Mouse (Mus musculus) midbrain, embryonic 14.5 days (tissue): ENCODE data around the gene Rnf144b. TPM values are rescaled to one million over a fixed set of nuclear protein-coding genes. Genes with fewer than 3 reads are reported as not detected.

Experiments
- ATAC-seq: fragments of 200-750 bp; cut with Nextera tagmentation; 2 replicates; pipeline ENCODE4 v1.8.0; 2017; ENCODE audit warnings: moderate number of reproducible peaks, moderate library complexity; ENCODE audit not compliant: low FRiP score, low TSS enrichment
- DNase-seq: peaks from one replicate; pipeline ENCODE4 v3.0.0-alpha.2; 2015
- H3K27ac ChIP-seq: fragments of 300-500 bp; sonication (generic); replicated peaks from 2 replicates; pipeline ENCODE4 v1.5.1; 2014; ENCODE audit warnings: mild to moderate bottlenecking, low read depth, low read length, moderate library complexity
- H3K27me3 ChIP-seq: fragments of 300-500 bp; sonication (generic); 2 replicates; pipeline ENCODE4 v1.6.1; 2014; ENCODE audit warnings: low read length, control low read depth, mixed read lengths; ENCODE audit not compliant: control insufficient read depth, insufficient read depth
- H3K36me3 ChIP-seq: fragments of 300-500 bp; sonication (generic); 2 replicates; pipeline ENCODE4 v1.6.1; 2014; ENCODE audit warnings: low read length, control low read depth; ENCODE audit not compliant: control insufficient read depth, insufficient read depth
- H3K4me1 ChIP-seq: fragments of 300-500 bp; sonication (generic); 2 replicates; pipeline ENCODE4 v1.6.1; 2014; ENCODE audit warnings: mild to moderate bottlenecking, antibody characterized with exemption, low read length, control low read depth; ENCODE audit not compliant: control insufficient read depth, insufficient read depth
- H3K4me2 ChIP-seq: fragments of 300-500 bp; sonication (generic); 2 replicates; pipeline ENCODE4 v1.6.1; 2014; ENCODE audit warnings: mild to moderate bottlenecking, low read length, moderate library complexity
- H3K4me3 ChIP-seq: fragments of 300-500 bp; sonication (generic); replicated peaks from 2 replicates; pipeline ENCODE4 v1.5.1; 2014; ENCODE audit warnings: low read depth, low read length
- H3K9ac ChIP-seq: fragments of 300-500 bp; sonication (generic); replicated peaks from 2 replicates; pipeline ENCODE4 v1.6.1; 2014; ENCODE audit warnings: mild to moderate bottlenecking, low read length, moderate library complexity
- H3K9me3 ChIP-seq: fragments of 300-500 bp; sonication (generic); 2 replicates; pipeline ENCODE4 v1.6.1; 2016; ENCODE audit warnings: low read length, control low read depth, mixed read lengths; ENCODE audit not compliant: control insufficient read depth
- WGBS: fragments of 180-500 bp; shearing (Covaris S2); extraction: QIAGEN DNeasy Blood & Tissue Kit; methylation state at CpG from one replicate; pipeline ENCODE4 v1.1.7; 2014; 5-methylcytosine and 5-hydroxymethylcytosine counted together
- polyA plus RNA-seq: library from polyadenylated mRNA; unstranded; fragments of >200 nt; fragmentation: Nextera tagmentation; extraction: Ambion mirVana; gene quantifications from 2 replicates; pipeline ENCODE4 v1.2.1, GENCODE M21; 2014

Gene Rnf144b
- polyA plus RNA-seq, 1 experiment from 2014 or later: 1.1 TPM

DNA sequence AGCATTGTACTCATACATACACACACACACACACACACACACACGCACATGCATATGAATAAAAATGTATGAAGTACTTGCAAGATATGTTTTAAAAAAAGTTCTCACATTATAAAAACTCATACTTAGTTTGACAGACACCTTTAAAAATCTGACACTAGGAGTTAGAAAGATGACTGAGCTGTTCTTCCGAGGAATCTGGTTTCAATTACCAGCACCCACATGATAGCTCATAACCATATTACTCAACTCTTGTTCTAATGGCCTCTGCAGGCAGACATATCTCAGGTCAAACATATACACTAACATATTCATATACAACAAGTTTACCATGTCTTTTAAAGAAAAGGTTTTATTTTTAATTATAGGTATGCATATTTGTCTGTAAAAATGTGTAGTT lies 25.9 kb upstream of the Rnf144b start:
- Histone ChIP-seq H3K27ac (no peak overlapping the region), H3K4me1 (no peaks in the 10 kb centered on the region), H3K36me3 (peaks cover 60% of the 10 kb centered on the region), H3K4me2 (no peak overlapping the region), H3K9me3 (no peaks in the 10 kb centered on the region), H3K4me3 (no peak overlapping the region), H3K27me3 (no peaks in the 10 kb centered on the region), H3K9ac (no peak overlapping the region)
- DNase-seq (no peak), ATAC-seq (no peak)
- WGBS: 90% methylated on average over 2 of the region's 2 CpGs

GRCm38 (mm10) chr13:47099265-47099664 lies 23.2 kb upstream of the Rnf144b start:
- H3K36me3 ChIP-seq: peaks cover 46% of the 10 kb centered on the region
- ATAC-seq: no peak
- H3K27me3 ChIP-seq: no peaks in the 10 kb centered on the region
- H3K4me2 ChIP-seq: no peak overlapping the region
- no peak overlapping the region for H3K27ac ChIP-seq
- H3K9ac ChIP-seq: no peak overlapping the region
- peaks cover 14% of the 10 kb centered on the region for H3K4me1 ChIP-seq
- 88% methylated on average over 7 of the region's 7 CpGs for WGBS
- DNase-seq: no peak
- no peaks in the 10 kb centered on the region for H3K9me3 ChIP-seq
- H3K4me3 ChIP-seq: no peak overlapping the region

DNA sequence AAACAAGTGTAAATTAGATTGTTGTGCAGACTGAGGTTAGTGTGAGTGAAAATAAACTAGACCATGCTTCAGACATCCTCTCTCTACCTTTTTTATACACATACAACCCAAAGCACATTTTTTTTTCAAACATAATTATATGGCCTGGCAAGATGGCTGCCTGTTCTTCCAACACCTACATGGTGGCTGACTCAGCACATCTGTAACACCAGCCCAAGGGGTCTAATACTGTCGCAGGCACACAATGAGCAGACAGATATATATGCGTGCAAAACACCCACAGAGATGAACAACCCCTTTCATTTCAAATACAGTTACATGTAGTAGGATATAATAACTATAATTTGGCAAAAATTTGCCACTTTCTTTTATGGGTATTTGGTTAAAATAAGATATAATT lies 21.9 kb upstream of the Rnf144b start:
- DNase-seq: no peak
- Histone ChIP-seq H3K36me3 (peaks cover 33% of the 10 kb centered on the region), H3K9me3 (no peaks in the 10 kb centered on the region), H3K4me1 (peaks cover 22% of the 10 kb centered on the region), H3K9ac (no peak overlapping the region), H3K27me3 (no peaks in the 10 kb centered on the region), H3K4me2 (no peak overlapping the region), H3K4me3 (no peak overlapping the region), H3K27ac (no peak overlapping the region)
- 82% methylated on average over 2 of the region's 2 CpGs for WGBS
- ATAC-seq: no peak

DNA sequence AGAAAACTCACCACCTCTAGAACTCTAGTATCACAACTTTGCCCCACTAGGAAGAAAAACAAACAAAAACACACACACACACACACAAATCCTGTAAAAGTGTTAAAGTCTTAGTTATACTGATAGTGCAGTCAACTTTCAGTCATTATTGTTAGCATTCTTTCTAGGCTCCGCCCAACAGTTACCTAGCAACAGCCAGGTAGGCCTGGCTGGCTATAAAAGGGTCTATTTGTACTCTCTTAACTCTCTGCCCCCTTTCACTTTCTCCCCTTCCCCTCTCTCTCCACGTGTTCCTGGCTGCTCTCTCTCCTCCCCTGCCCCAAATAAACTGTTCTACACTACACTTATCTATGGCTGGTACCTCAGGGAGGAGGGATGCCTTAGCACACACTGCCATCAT lies 18.3 kb upstream of the Rnf144b start:
- 17% methylated on average over 2 of the region's 2 CpGs for WGBS
- Histone ChIP-seq H3K9ac (peak overlapping the region; percentile 32; the same call in 1 of the 2 replicates), H3K4me3 (peak overlapping the region; percentile 71), H3K36me3 (peaks cover 16% of the 10 kb centered on the region), H3K9me3 (no peaks in the 10 kb centered on the region), H3K4me2 (peak overlapping the region; percentile 88), H3K4me1 (peaks cover 22% of the 10 kb centered on the region), H3K27ac (no peak overlapping the region), H3K27me3 (no peaks in the 10 kb centered on the region)
- DNase-seq (no peak), ATAC-seq (no peak)

DNA sequence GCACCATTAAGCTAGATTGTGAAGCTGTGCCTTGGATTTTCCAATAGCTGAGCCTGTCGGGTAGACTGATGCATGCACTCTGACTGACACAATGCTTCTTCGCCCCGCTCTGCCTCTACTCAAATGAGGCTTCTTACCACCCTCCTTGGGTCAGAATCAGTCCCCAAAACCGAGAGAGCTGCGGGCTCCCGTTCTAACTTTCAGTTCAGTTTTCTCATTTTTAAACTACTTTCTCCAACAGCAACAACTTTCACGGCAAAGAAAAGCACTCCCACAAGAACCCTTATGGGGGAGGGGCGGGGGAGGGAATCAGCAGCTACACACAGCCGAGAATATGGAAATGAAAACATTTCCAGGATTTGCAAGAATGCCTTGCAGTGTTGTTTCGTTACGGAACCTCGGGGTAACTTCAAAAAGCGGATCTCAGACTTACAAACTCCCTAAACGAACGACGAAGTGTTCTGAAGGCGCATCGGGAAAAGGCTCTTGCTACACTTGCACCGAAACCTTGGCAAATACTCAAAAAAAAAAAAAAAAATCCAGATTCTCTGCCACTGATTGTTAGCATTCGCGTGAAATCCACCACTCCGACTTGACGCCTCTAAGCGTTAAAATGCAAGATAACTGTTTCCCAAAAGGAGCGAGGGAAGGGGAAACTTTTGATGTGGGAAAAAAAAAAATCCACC lies 17.5 kb upstream of the Rnf144b start:
- WGBS: under 1% methylated on average over 25 of the region's 25 CpGs
- Histone ChIP-seq H3K9me3 (no peaks in the 10 kb centered on the region), H3K4me2 (peak overlapping the region; percentile 88), H3K27me3 (no peaks in the 10 kb centered on the region), H3K4me3 (peak overlapping the region; percentile 71), H3K27ac (peak overlapping the region; percentile 98; the same call in 1 of the 2 replicates), H3K9ac (peak overlapping the region; percentile 80), H3K36me3 (peaks cover 10% of the 10 kb centered on the region; the same call in 1 of the 2 replicates), H3K4me1 (peaks cover 22% of the 10 kb centered on the region)
- peak; percentile 68 for DNase-seq
- no peak for ATAC-seq

DNA sequence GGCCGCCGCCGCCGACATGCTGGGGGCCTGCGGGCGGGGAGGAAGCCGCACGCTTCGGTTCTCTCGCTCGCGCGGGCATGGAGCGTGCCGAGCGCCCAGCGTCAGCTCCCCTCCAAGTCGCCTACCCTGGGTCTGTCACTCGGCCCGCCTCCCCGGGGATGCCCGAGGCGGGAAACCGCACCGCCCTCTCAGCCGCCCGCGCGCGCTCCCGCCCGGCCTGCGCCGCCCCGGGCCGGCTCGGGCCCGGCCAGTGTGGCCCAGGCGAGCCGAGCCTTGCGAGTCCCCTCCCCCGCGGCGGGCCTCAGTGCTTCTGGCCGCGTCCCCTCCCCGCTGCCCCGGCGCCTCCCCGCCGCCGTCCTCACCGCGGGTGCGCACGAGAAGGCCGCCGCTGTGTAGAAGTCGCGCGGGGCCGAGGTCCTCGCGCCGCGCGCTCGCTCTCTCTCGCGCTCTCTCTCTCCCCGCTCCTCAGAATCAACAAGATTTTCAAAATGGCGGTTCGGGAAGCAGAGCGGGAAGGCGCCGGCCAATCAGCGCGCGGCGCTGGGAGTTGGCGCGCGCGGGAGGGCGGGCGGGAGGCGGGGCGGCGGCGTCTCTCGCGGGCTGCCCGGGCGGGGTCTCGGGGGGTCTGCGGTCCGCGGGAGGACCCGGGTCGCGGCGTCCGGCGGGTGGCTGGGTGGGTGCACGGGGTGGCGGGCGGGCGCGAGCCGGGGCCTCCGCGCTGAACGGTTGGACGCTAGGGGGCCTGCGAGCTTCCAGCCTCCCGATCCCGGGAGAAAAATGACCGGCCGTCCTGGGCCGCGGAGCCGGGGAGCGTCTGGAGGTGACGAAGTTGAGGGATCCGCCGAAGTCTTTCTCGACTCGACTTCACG lies 16.5 kb upstream of the Rnf144b start, which contains the start of gene Dek:
Gene Dek (minus strand): TSS at position 491 of the 869 bp plus-strand sequence.
- ATAC-seq (peak; percentile 92), DNase-seq (peak; percentile 96)
- Histone ChIP-seq H3K4me3 (peak within 1 kb of the TSS; percentile 71), H3K9me3 (no peaks in the 10 kb centered on the region), H3K27ac (peak within 1 kb of the TSS; percentile 98), H3K4me2 (peak within 1 kb of the TSS; percentile 88), H3K4me1 (peaks cover 22% of the 10 kb centered on the region), H3K27me3 (no peaks in the 10 kb centered on the region), H3K9ac (peak within 1 kb of the TSS; percentile 80), H3K36me3 (0 out of 2 replicates have a peak, but pooled peaks cover 4% of the 10 kb centered on the region)
- WGBS: under 1% methylated on average over 127 of the region's 129 CpGs

DNA sequence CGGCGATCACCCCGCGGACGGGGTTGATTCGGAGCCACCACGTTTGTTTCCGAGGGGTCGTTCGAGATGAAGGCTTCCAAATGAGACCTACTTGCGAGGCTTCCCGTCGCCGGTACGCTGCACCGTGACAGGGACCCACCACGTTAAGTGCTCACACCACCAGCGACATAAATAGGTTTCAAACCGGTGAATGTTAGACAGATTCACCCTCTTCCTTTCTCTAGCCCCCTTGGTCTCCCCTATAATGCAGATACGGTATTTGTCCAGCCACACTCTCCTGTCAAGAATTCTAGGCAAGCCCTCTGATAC lies 15.9 kb upstream of the Rnf144b start:
- H3K27me3 ChIP-seq: no peaks in the 10 kb centered on the region
- no peak for DNase-seq
- under 1% methylated on average over 20 of the region's 20 CpGs for WGBS

GRCm38 (mm10) chr13:47109239-47109638 lies 13.2 kb upstream of the Rnf144b start:
- no peaks in the 10 kb centered on the region for H3K9me3 ChIP-seq
- no peak for DNase-seq
- H3K4me3 ChIP-seq: no peak overlapping the region
- H3K27ac ChIP-seq: no peak overlapping the region
- no peak overlapping the region for H3K4me2 ChIP-seq
- H3K36me3 ChIP-seq: no peaks in the 10 kb centered on the region
- no peak overlapping the region for H3K9ac ChIP-seq
- no peak for ATAC-seq
- no peaks in the 10 kb centered on the region for H3K27me3 ChIP-seq
- WGBS: 90% methylated on average over 2 of the region's 2 CpGs
- peaks cover 8% of the 10 kb centered on the region for H3K4me1 ChIP-seq

More for the DNA sequence above, 15.9 kb upstream of the Rnf144b start:
- ATAC-seq: peak; percentile 49
- H3K9me3 ChIP-seq: no peaks in the 10 kb centered on the region
- peak overlapping the region; percentile 98 for H3K27ac ChIP-seq
- peak overlapping the region; percentile 88 for H3K4me2 ChIP-seq
- peak overlapping the region; percentile 80 for H3K9ac ChIP-seq
- H3K36me3 ChIP-seq: no peaks in the 10 kb centered on the region
- H3K4me1 ChIP-seq: peaks cover 22% of the 10 kb centered on the region
- peak overlapping the region; percentile 71 for H3K4me3 ChIP-seq
